Mouse (Mus musculus): ENCODE data around the gene Olfr98. TPM values are rescaled to one million over a fixed set of nuclear protein-coding genes. Genes with fewer than 3 reads are reported as not detected.
A peak's percentile ranks its signal among the peaks of the same experiment; 100 is the strongest.

The Olfr98 gene
- total and polyA plus RNA-seq, 3 experiments, result 0.21 to 0.44 TPM; not detected in 1

DNA sequence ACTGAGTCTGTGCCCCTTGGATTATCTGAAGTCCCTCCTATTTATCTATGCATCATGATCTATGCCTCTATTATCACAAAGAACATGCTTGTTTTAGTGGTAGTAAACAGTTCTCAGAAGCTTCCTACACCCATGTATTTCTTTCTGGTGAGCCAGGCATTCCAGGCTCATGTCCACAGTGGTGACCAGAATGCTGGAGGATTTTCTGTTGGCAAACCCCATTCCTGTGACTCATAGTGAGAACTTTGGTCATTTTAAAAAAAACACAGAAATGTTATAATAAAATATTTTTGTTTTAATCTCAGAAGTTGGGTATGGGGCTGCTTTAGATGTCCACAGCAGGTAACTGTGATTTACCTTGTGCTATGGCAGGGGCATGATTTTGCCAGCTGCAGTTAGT lies 14.1 kb downstream of the Olfr98 start:
- in situ Hi-C loops (cut with MboI; ENCODE audit: low pct_ligation_motif_present, low pct_unique_long_range_greater_than_20kb, low sequenced_read_pairs) (no loop called here), dilution Hi-C loops (cut with MboI; ENCODE audit: extremely low pct_ligation_motif_present, extremely low pct_unique_long_range_greater_than_20kb, low sequenced_read_pairs) (no loop called here)
- Histone ChIP-seq H3K9ac (ENCODE audit: insufficient read depth, low read depth) (no peak overlapping the region), H3K27me3 (replicated peaks) (no peaks in the 10 kb centered on the region), H3K27ac (ENCODE audit: insufficient read depth, low read depth) (no peak overlapping the region), H3K79me2 (replicated peaks; ENCODE audit: control insufficient read depth, extremely low read depth, insufficient read depth, poor library complexity, severe bottlenecking) (no peaks in the 10 kb centered on the region), H3K4me3 (replicated peaks in 1 of 3; ENCODE audit: low read depth in 2 of 3, low read length in 2 of 3, poor library complexity in 1 of 3) (no peak overlapping the region), H3K4me1 (ENCODE audit: control insufficient read depth in 1 of 2, insufficient read depth in 2 of 2) (peaks cover 0 to 13% of the 10 kb centered on the region in 2 experiments; a peak in 2 of 4 replicates), H3K36me3 (replicated peaks in 1 of 2; ENCODE audit: control insufficient read depth in 1 of 2, insufficient read depth in 1 of 2, low read length in 1 of 2) (peaks cover 0 to 4% of the 10 kb centered on the region in 2 experiments), H3K9me3 (replicated peaks; ENCODE audit: low read length) (no peaks in the 10 kb centered on the region), H3K4me2 (ENCODE audit: insufficient read depth, low read depth, poor library complexity, severe bottlenecking) (no peak overlapping the region)
- no peak for DNase-seq (ENCODE audit: extremely low read depth)
- TF ChIP-seq MEF2A (IDR thresholded peaks at IDR 0.05; ENCODE audit: borderline replicate concordance, low read depth, low read length), result no peak
- no peak for TF ChIP-seq MAX (IDR thresholded peaks at IDR 0.05; ENCODE audit: low read length)
- no peak for TF ChIP-seq TBP (conservative IDR thresholded peaks at IDR 0.05; ENCODE audit: low read depth, low read length)
- TF ChIP-seq ZKSCAN1 (IDR thresholded peaks at IDR 0.05; ENCODE audit: borderline replicate concordance, low read depth, low read length), result no peak
- TF ChIP-seq ELF1 (IDR thresholded peaks at IDR 0.05; ENCODE audit: low read depth, low read length), result no peak
- no peak for TF ChIP-seq GABPA (IDR thresholded peaks at IDR 0.05; ENCODE audit: insufficient replicate concordance, low read depth, low read length)
- no peak for TF ChIP-seq USF1 (IDR thresholded peaks at IDR 0.05; ENCODE audit: low read depth, low read length)
- TF ChIP-seq USF2 (conservative IDR thresholded peaks at IDR 0.05; ENCODE audit: low read depth, low read length), result no peak
- no peak for TF ChIP-seq ZC3H11A (IDR thresholded peaks at IDR 0.05; ENCODE audit: low read depth, low read length)
- no peak for TF ChIP-seq CHD1 (IDR thresholded peaks at IDR 0.05; ENCODE audit: low read depth, low read length)

DNA sequence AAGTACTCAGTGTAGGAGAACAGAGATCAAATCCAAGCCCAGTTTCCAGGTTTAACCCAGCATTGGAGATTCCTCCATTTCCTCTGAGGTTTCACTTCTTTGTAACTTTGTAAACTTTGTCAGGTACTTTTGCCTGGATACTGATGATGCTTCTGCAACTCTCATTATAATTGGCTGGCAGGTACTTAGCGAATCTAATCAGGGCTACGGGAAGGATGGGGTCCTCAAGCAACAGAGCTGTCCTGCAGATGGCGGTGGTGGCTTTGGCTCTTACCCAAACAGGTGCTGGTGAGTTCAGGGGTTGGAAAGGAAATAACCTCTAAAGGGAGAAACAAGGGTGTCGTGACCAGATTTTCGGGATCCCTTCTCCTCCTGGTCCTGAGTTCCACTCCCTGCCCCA lies 16.8 kb downstream of the Olfr98 start:
- H3K9me3 ChIP-seq (replicated peaks; ENCODE audit: low read length), result peaks cover 2% of the 10 kb centered on the region
- H3K27me3 ChIP-seq (replicated peaks), result no peaks in the 10 kb centered on the region
- H3K79me2 ChIP-seq (replicated peaks; ENCODE audit: control insufficient read depth, extremely low read depth, insufficient read depth, poor library complexity, severe bottlenecking), result no peaks in the 10 kb centered on the region
- DNase-seq (ENCODE audit: extremely low read depth), result peak; percentile 95
- H3K27ac ChIP-seq (ENCODE audit: insufficient read depth, low read depth), result no peak overlapping the region
- peak overlapping the region; percentile 80 for H3K4me2 ChIP-seq (ENCODE audit: insufficient read depth, low read depth, poor library complexity, severe bottlenecking)
- in situ Hi-C loops (cut with MboI; ENCODE audit: low pct_ligation_motif_present, low pct_unique_long_range_greater_than_20kb, low sequenced_read_pairs), result no loop called here
- H3K36me3 ChIP-seq (replicated peaks in 1 of 2; ENCODE audit: control insufficient read depth in 1 of 2, insufficient read depth in 1 of 2, low read length in 1 of 2), result peaks cover 0 to 4% of the 10 kb centered on the region in 2 experiments
- peaks cover 0 to 13% of the 10 kb centered on the region in 2 experiments; a peak in 2 of 4 replicates for H3K4me1 ChIP-seq (ENCODE audit: control insufficient read depth in 1 of 2, insufficient read depth in 2 of 2)
- TF ChIP-seq ZMIZ1 (IDR thresholded peaks at IDR 0.05; ENCODE audit: low read depth, low read length) (peak; percentile 94), BHLHE40 (IDR thresholded peaks at IDR 0.05; ENCODE audit: low read depth, low read length) (peak; percentile 35; the same call in 1 of the 2 replicates), USF1 (IDR thresholded peaks at IDR 0.05; ENCODE audit: low read depth, low read length) (no peak), MAZ (IDR thresholded peaks at IDR 0.05; ENCODE audit: low read depth, low read length) (no peak), ZNF384 (IDR thresholded peaks at IDR 0.05; ENCODE audit: low read depth, low read length) (no peak), POLR2AphosphoS2 (IDR thresholded peaks at IDR 0.05; ENCODE audit: low read depth, low read length) (no peak), HCFC1 (IDR thresholded peaks at IDR 0.05; ENCODE audit: low read depth, low read length) (no peak), MAFK (IDR thresholded peaks at IDR 0.05; ENCODE audit: insufficient replicate concordance, low read length) (no peak), JUND (conservative IDR thresholded peaks at IDR 0.05; ENCODE audit: low read depth, low read length) (no peak), ETS1 (conservative IDR thresholded peaks at IDR 0.05; ENCODE audit: low read depth, low read length) (peak; percentile 42; the same call in 1 of the 2 replicates), SIN3A (IDR thresholded peaks at IDR 0.05; ENCODE audit: low read length) (no peak), MXI1 (IDR thresholded peaks at IDR 0.05; ENCODE audit: low read depth, low read length) (no peak), ZKSCAN1 (IDR thresholded peaks at IDR 0.05; ENCODE audit: borderline replicate concordance, low read depth, low read length) (no peak), POLR2A (IDR thresholded peaks at IDR 0.05; ENCODE audit: low read depth, low read length) (peak; percentile 63), CTCF (conservative IDR thresholded peaks at IDR 0.05 in 1 of 2, IDR thresholded peaks at IDR 0.05 in 1 of 2; ENCODE audit: low read depth in 2 of 2, low read length in 2 of 2) (peak in 1 of 2 experiments; percentile 69; a peak in 2 of 4 replicates), IRF4 (IDR thresholded peaks at IDR 0.05; ENCODE audit: low read depth, low read length) (peak; percentile 81), MEF2A (IDR thresholded peaks at IDR 0.05; ENCODE audit: borderline replicate concordance, low read depth, low read length) (peak; percentile 31; the same call in 1 of the 2 replicates), TBP (conservative IDR thresholded peaks at IDR 0.05; ENCODE audit: low read depth, low read length) (peak; percentile 92), SMC3 (IDR thresholded peaks at IDR 0.05; ENCODE audit: low read depth, low read length) (peak; percentile 29; the same call in 1 of the 2 replicates), ELF1 (IDR thresholded peaks at IDR 0.05; ENCODE audit: low read depth, low read length) (peak; percentile 42; the same call in 1 of the 2 replicates), TCF12 (IDR thresholded peaks at IDR 0.05; ENCODE audit: low read depth, low read length) (peak; percentile 61), UBTF (IDR thresholded peaks at IDR 0.05; ENCODE audit: low read depth, low read length) (no peak), CHD2 (IDR thresholded peaks at IDR 0.05; ENCODE audit: low read length) (peak; percentile 98), NELFE (IDR thresholded peaks at IDR 0.05; ENCODE audit: low read depth, low read length) (peak; percentile 55; the same call in 1 of the 2 replicates), RAD21 (IDR thresholded peaks at IDR 0.05; ENCODE audit: low read depth, low read length) (peak; percentile 64), ZC3H11A (IDR thresholded peaks at IDR 0.05; ENCODE audit: low read depth, low read length) (no peak), PAX5 (IDR thresholded peaks at IDR 0.05; ENCODE audit: low read length) (no peak)
- peak overlapping the region; percentile 58 to 65 (median 59) for H3K4me3 ChIP-seq (replicated peaks in 1 of 3; ENCODE audit: low read depth in 2 of 3, low read length in 2 of 3, poor library complexity in 1 of 3)
- H3K9ac ChIP-seq (ENCODE audit: insufficient read depth, low read depth), result peak overlapping the region; percentile 88
- dilution Hi-C loops (cut with MboI; ENCODE audit: extremely low pct_ligation_motif_present, extremely low pct_unique_long_range_greater_than_20kb, low sequenced_read_pairs), result no loop called here

All from CH12.LX (cell line).